Mouse (Mus musculus): Measurements from ENCODE around the gene Ap2s1.

The Ap2s1 gene

DNA sequence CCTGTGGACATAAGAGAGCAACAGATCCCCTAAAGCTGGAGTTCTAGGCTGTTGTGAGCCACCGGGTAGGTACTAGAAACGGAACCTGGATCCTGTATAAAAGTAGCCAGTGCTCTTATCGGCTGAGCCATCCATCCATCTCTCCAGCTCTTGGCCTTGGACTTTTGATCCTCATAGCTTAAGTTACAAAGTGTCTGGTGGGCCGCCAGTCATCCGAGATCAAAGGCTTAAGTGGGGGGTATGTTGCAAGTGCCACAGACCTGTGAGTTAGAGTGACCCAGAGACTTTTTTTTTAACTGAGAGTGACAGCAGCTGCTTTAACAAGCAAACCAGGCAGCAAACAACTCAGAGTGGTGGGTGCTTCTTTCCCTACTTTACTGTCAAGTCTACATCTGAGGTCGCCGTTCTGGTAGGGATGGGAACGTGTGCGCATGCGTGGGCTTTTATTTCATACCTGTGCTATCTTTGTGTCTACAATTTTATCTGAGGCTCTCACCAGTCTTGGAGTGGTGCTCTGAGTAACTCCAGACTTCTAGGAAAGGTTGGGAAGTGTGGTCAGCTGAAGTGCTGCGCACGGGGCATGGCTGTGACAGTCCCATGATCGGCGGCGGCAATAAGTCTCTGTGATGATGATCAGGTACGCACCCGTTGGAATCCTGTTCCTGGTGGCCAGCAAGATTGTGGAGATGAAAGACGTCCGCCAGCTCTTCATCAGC is 55.0 kb downstream of the Ap2s1 start:
- DNase-seq (ENCODE audit: low spot score in 2 of 2) = no peak

GRCm38 (mm10) chr7:16794886-16795285 is 56.7 kb downstream of the Ap2s1 start:
- DNase-seq (ENCODE audit: low spot score in 2 of 2) = no peak

Measured in right cerebral cortex, postnatal 36 days (tissue).